Mouse (Mus musculus) myocyte (in vitro differentiated cells): ENCODE measurements at regions not wholly inside any gene's neighbourhood (a gene's known extent, or its start where the extent isn't known, plus 50 kb on each side); places are given as distances from the start of the nearest gene placed in this dataset.

Experiments used
- H3K27me3 ChIP-seq: one replicate; pipeline ENCODE4 v1.6.1; 2011; ENCODE audit not compliant: control insufficient read depth, insufficient read depth, insufficient read length
- H3K36me3 ChIP-seq: one replicate; pipeline ENCODE4 v1.6.1; 2011; ENCODE audit not compliant: control insufficient read depth, insufficient read depth
- H3K4me2 ChIP-seq: one replicate; pipeline ENCODE4 v1.6.1; 2011; ENCODE audit warnings: low read depth, control low read depth
- H3K4me3 ChIP-seq: one replicate; pipeline ENCODE4 v1.5.1; 2011; ENCODE audit warnings: mild to moderate bottlenecking, control low read depth, moderate library complexity
- H3K79me2 ChIP-seq: one replicate; pipeline ENCODE4 v1.6.1; 2011; ENCODE audit not compliant: control insufficient read depth, insufficient read depth
- H3ac ChIP-seq: one replicate; pipeline ENCODE4 v1.6.1; 2011; ENCODE audit not compliant: control insufficient read depth, insufficient read length
- CEBPB ChIP-seq: IDR thresholded peaks from 2 replicates; pipeline ENCODE4 v1.6.1; 2011; ENCODE audit warnings: mild to moderate bottlenecking, moderate library complexity; ENCODE audit not compliant: poor library complexity, insufficient read depth, severe bottlenecking
- E2F4 ChIP-seq: IDR thresholded peaks from one replicate; pipeline ENCODE4 v1.6.1; 2011; ENCODE audit warnings: mild to moderate bottlenecking, control low read depth, moderate library complexity; ENCODE audit not compliant: insufficient read depth
- MAX ChIP-seq: IDR thresholded peaks from one replicate; pipeline ENCODE4 v1.6.1; 2011; ENCODE audit warnings: low read depth, mild to moderate bottlenecking, control low read depth
- MYOD1 ChIP-seq, 3 experiments: IDR thresholded peaks; one replicate each; pipeline ENCODE4 v1.6.1; 2011; ENCODE audit warnings: control low read depth in 2 of 3, low read depth in 2 of 3, mild to moderate bottlenecking in 2 of 3, moderate library complexity in 1 of 3; ENCODE audit not compliant: insufficient read length in 2 of 3, control insufficient read depth in 1 of 3
- MYOG ChIP-seq, 3 experiments: IDR thresholded peaks; one replicate each; pipeline ENCODE4 v1.6.1; 2011; ENCODE audit warnings: control low read depth in 2 of 3, low read depth in 2 of 3, mild to moderate bottlenecking in 2 of 3; ENCODE audit not compliant: insufficient read length in 2 of 3, control insufficient read depth in 1 of 3, insufficient read depth in 1 of 3
- POLR2A ChIP-seq: IDR thresholded peaks from one replicate; pipeline ENCODE4 v1.6.1; 2011; ENCODE audit warnings: low read depth, mild to moderate bottlenecking, control low read depth, moderate library complexity; ENCODE audit not compliant: insufficient read length
- POLR2AphosphoS2 ChIP-seq: IDR thresholded peaks from one replicate; pipeline ENCODE4 v1.6.1; 2011; ENCODE audit warnings: low read depth, control low read depth; ENCODE audit not compliant: insufficient read length
- REST ChIP-seq: IDR thresholded peaks from one replicate; pipeline ENCODE4 v1.6.1; 2011; ENCODE audit warnings: mild to moderate bottlenecking, control low read depth, moderate library complexity; ENCODE audit not compliant: insufficient read depth, insufficient read length
- SRF ChIP-seq: IDR thresholded peaks from one replicate; pipeline ENCODE4 v1.6.1; 2011; ENCODE audit warnings: low read depth; ENCODE audit not compliant: control insufficient read depth, insufficient read length
- TCF12 ChIP-seq: IDR thresholded peaks from one replicate; pipeline ENCODE4 v1.6.1; 2011; ENCODE audit warnings: mild to moderate bottlenecking, control low read depth; ENCODE audit not compliant: poor library complexity, insufficient read depth, severe bottlenecking
- TCF3 ChIP-seq: IDR thresholded peaks from one replicate; pipeline ENCODE4 v1.6.1; 2011; ENCODE audit warnings: low read depth, control low read depth; ENCODE audit not compliant: insufficient read length
- USF1 ChIP-seq: IDR thresholded peaks from one replicate; pipeline ENCODE4 v1.6.1; 2011; ENCODE audit warnings: low read depth, mild to moderate bottlenecking, control low read depth, moderate library complexity

DNA sequence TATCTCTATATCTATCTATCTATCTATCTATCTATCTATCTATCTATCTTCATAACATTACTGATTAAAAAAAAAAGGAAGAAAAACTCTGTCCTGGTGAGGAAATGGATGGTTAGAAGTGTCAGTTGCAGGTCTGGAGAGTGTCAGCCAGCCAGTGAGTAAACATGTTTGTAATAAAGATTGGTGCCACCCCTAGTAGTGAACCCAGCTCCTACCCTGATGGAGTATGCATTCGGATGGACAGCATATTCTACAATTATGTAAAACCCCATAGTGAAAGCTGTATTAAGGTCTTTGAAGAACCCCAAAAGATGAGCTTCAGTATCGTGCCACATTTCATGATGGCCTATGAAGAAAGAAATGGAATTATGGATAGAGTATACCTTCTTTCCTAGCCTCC lies 118.5 kb downstream of the Maf start:
- TF ChIP-seq E2F4 = no peak
- TF ChIP-seq USF1 = no peak
- no peak for TF ChIP-seq MAX
- TF ChIP-seq TCF3 = no peak
- TF ChIP-seq SRF = no peak
- no peak for TF ChIP-seq MYOG (IDR thresholded peaks at IDR 0.05; ENCODE audit: control insufficient read depth in 1 of 3, insufficient read depth in 1 of 3, insufficient read length in 2 of 3, low read depth in 2 of 3)
- H3K4me2 ChIP-seq = no peak overlapping the region
- no peak overlapping the region for H3K4me3 ChIP-seq
- H3K27me3 ChIP-seq = no peaks in the 10 kb centered on the region
- no peak overlapping the region for H3ac ChIP-seq
- H3K79me2 ChIP-seq = no peaks in the 10 kb centered on the region
- H3K36me3 ChIP-seq = no peaks in the 10 kb centered on the region

DNA sequence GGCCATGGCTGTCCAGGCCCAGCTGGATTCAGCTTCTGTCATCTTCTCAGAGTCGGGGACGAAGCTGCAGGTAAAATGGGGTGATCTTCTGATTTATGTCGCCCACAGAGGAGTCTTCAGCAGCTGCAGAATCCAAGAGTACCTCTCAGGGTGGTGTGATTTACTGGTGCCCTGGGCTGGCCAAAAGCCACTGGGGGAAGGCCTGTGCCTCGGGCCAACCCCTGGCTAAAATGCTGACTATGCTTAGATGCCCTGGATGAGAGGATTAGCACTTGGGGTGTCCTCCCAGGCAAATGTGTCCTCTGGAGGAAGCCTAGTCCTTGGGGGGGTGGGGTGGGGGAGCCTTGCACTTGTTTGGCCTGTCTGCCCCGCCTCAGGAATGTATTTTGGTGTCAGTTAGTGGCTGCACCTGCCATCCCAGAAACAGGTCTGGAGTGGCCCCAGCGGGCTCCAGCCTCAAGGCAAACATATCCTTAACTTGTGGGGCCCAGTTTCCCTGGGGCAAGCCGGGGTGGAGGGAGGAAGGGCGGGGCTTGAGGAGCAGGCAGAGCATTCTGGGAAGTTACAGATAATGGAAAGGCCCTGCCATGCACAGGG lies 123.2 kb downstream of the Maf start:
- H3ac ChIP-seq = no peak overlapping the region
- H3K36me3 ChIP-seq = no peaks in the 10 kb centered on the region
- TF ChIP-seq MYOG (IDR thresholded peaks at IDR 0.05; ENCODE audit: control insufficient read depth in 1 of 3, insufficient read depth in 1 of 3, insufficient read length in 2 of 3, low read depth in 2 of 3) (peak in 1 of 3 experiments; percentile 61), MYOD1 (IDR thresholded peaks at IDR 0.05; ENCODE audit: control insufficient read depth in 1 of 3, insufficient read length in 2 of 3, low read depth in 2 of 3) (peak in 2 of 3 experiments; percentile 29 to 75), TCF12 (no peak)
- no peaks in the 10 kb centered on the region for H3K27me3 ChIP-seq
- H3K79me2 ChIP-seq = no peaks in the 10 kb centered on the region
- no peak overlapping the region for H3K4me3 ChIP-seq
- H3K4me2 ChIP-seq = no peak overlapping the region

- Histone ChIP-seq H3K4me2 (no peak overlapping the region), H3K4me3 (no peak overlapping the region), H3K27me3 (no peaks in the 10 kb centered on the region), H3K79me2 (no peaks in the 10 kb centered on the region), H3K36me3 (no peaks in the 10 kb centered on the region), H3ac (no peak overlapping the region)
- TF ChIP-seq CEBPB (no peak), SRF (no peak), E2F4 (no peak), POLR2A (no peak), MYOD1 (IDR thresholded peaks at IDR 0.05; ENCODE audit: control insufficient read depth in 1 of 3, insufficient read length in 2 of 3, low read depth in 2 of 3) (no peak), USF1 (no peak), MYOG (IDR thresholded peaks at IDR 0.05; ENCODE audit: control insufficient read depth in 1 of 3, insufficient read depth in 1 of 3, insufficient read length in 2 of 3, low read depth in 2 of 3) (no peak)
These were observed 124.4 kb downstream of the Maf start for GRCm38 (mm10) chr8:115583221-115583620.

DNA sequence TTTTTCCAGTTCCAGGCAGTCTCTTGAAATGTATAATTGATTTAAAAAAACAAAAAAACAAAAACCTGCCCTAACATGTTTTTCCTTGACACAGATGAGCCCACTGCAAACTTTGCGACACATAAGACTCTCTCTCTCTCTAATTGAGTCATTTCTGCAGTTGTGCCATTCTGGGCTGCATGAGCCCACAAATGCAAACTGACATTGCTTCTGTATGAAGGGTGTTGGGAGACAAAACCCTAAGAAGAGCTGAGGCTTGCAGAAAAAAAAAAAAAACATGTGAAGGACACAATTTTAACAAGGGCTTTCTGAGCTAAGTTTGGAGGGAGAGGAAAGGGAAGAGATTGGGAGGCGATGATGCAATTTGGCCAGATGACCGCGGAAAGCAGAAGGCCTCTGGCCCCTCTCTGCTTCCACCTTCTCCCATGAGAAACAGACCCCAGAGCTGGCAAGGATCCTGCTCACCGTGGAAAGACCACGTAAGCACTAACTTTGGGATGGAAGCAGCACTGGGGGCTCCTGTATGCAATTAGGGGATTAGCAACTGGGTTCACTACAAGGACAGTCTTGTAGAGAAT lies 125.6 kb downstream of the Maf start:
- no peak for TF ChIP-seq MAX
- TF ChIP-seq TCF12 = no peak
- no peak for TF ChIP-seq USF1
- no peak for TF ChIP-seq POLR2AphosphoS2
- TF ChIP-seq MYOD1 (IDR thresholded peaks at IDR 0.05; ENCODE audit: control insufficient read depth in 1 of 3, insufficient read length in 2 of 3, low read depth in 2 of 3) = no peak
- no peak for TF ChIP-seq E2F4
- no peak for TF ChIP-seq POLR2A
- TF ChIP-seq TCF3 = no peak
- no peak for TF ChIP-seq SRF
- no peak for TF ChIP-seq CEBPB
- TF ChIP-seq MYOG (IDR thresholded peaks at IDR 0.05; ENCODE audit: control insufficient read depth in 1 of 3, insufficient read depth in 1 of 3, insufficient read length in 2 of 3, low read depth in 2 of 3) = no peak
- no peaks in the 10 kb centered on the region for H3K27me3 ChIP-seq
- H3K36me3 ChIP-seq = no peaks in the 10 kb centered on the region
- no peak overlapping the region for H3K4me3 ChIP-seq
- no peak overlapping the region for H3ac ChIP-seq
- H3K4me2 ChIP-seq = no peak overlapping the region
- no peaks in the 10 kb centered on the region for H3K79me2 ChIP-seq

GRCm38 (mm10) chr8:115568394-115568793 lies 139.2 kb downstream of the Maf start:
- H3K27me3 ChIP-seq = no peaks in the 10 kb centered on the region
- no peak overlapping the region for H3ac ChIP-seq
- no peaks in the 10 kb centered on the region for H3K36me3 ChIP-seq
- TF ChIP-seq USF1 = no peak
- no peak for TF ChIP-seq REST
- no peak for TF ChIP-seq POLR2AphosphoS2
- no peak for TF ChIP-seq SRF
- TF ChIP-seq TCF3 = no peak
- no peak for TF ChIP-seq E2F4
- no peak for TF ChIP-seq MAX
- no peak for TF ChIP-seq TCF12
- TF ChIP-seq MYOD1 (IDR thresholded peaks at IDR 0.05; ENCODE audit: control insufficient read depth in 1 of 3, insufficient read length in 2 of 3, low read depth in 2 of 3) = no peak
- TF ChIP-seq CEBPB = no peak
- TF ChIP-seq POLR2A = no peak
- TF ChIP-seq MYOG (IDR thresholded peaks at IDR 0.05; ENCODE audit: control insufficient read depth in 1 of 3, insufficient read depth in 1 of 3, insufficient read length in 2 of 3, low read depth in 2 of 3) = no peak
- H3K4me2 ChIP-seq = no peak overlapping the region
- H3K79me2 ChIP-seq = no peaks in the 10 kb centered on the region
- no peak overlapping the region for H3K4me3 ChIP-seq
